Mouse (Mus musculus): ENCODE data around the gene Amhr2. TPM values are rescaled to one million over a fixed set of nuclear protein-coding genes. Genes with fewer than 3 reads are reported as not detected.

The Amhr2 gene
- total RNA-seq, 2 experiments from 2014 or later = 0.98 to 3.2 TPM

GRCm38 (mm10) chr15:102426963-102427362 is 18.2 kb upstream of the Amhr2 start:
- DNase-seq (ENCODE audit: extremely low spot score in 1 of 2, low spot score in 2 of 2) = no peak
- TF ChIP-seq CTCF (IDR thresholded peaks at IDR 0.05) = no peak
- Histone ChIP-seq H3K4me3 (no peak overlapping the region), H3K27ac (no peak overlapping the region)
- intact Hi-C loops (cut with DNase I) = no loop called here

- DNase-seq (ENCODE audit: extremely low spot score in 1 of 2, low spot score in 2 of 2) = no peak
- TF ChIP-seq CTCF (IDR thresholded peaks at IDR 0.05) = no peak
- no peak overlapping the region for H3K27ac ChIP-seq
- no peak overlapping the region for H3K4me3 ChIP-seq
- intact Hi-C loops (cut with DNase I) = no loop called here
Observed at GRCm38 (mm10) chr15:102432046-102432445, 13.1 kb upstream of the Amhr2 start.

GRCm38 (mm10) chr15:102433173-102433572 is 12.0 kb upstream of the Amhr2 start:
- H3K4me3 ChIP-seq = no peak overlapping the region
- H3K27ac ChIP-seq = no peak overlapping the region
- intact Hi-C loops (cut with DNase I) = no loop called here
- no peak for TF ChIP-seq CTCF (IDR thresholded peaks at IDR 0.05)
- DNase-seq (ENCODE audit: extremely low spot score in 1 of 2, low spot score in 2 of 2) = no peak

- Histone ChIP-seq H3K27ac (no peak overlapping the region), H3K4me3 (no peak overlapping the region)
- peak; percentile 70 to 86 for DNase-seq (ENCODE audit: extremely low spot score in 1 of 2, low spot score in 2 of 2)
- intact Hi-C loops (cut with DNase I) = loop anchor here (1.0 kb wide), 1 partner anchor 61 kb away; no protein-coding TSS in a partner anchor
- peak; percentile 97 for TF ChIP-seq CTCF (IDR thresholded peaks at IDR 0.05)
Observed at GRCm38 (mm10) chr15:102442490-102442889, 2.7 kb upstream of the Amhr2 start.

GRCm38 (mm10) chr15:102446448-102446847 is 1.3 kb downstream of the Amhr2 start:
- Histone ChIP-seq H3K27ac (no peak overlapping the region), H3K4me3 (no peak overlapping the region)
- no peak for DNase-seq (ENCODE audit: extremely low spot score in 1 of 2, low spot score in 2 of 2)
- intact Hi-C loops (cut with DNase I) = no loop called here
- no peak for TF ChIP-seq CTCF (IDR thresholded peaks at IDR 0.05)

GRCm38 (mm10) chr15:102449366-102449765 is 4.2 kb downstream of the Amhr2 start:
- no peak for DNase-seq (ENCODE audit: extremely low spot score in 1 of 2, low spot score in 2 of 2)
- intact Hi-C loops (cut with DNase I) = no loop called here
- TF ChIP-seq CTCF (IDR thresholded peaks at IDR 0.05) = no peak
- Histone ChIP-seq H3K4me3 (no peak overlapping the region), H3K27ac (no peak overlapping the region)

- no peak for TF ChIP-seq CTCF (IDR thresholded peaks at IDR 0.05)
- Histone ChIP-seq H3K4me3 (no peak overlapping the region), H3K27ac (no peak overlapping the region)
- intact Hi-C loops (cut with DNase I) = no loop called here
- no peak for DNase-seq (ENCODE audit: extremely low spot score in 1 of 2, low spot score in 2 of 2)
Observed at GRCm38 (mm10) chr15:102450928-102451327, 5.8 kb downstream of the Amhr2 start.

GRCm38 (mm10) chr15:102451666-102452430 is 6.7 kb downstream of the Amhr2 start:
- peak in 1 of 2 experiments; percentile 14 for DNase-seq (ENCODE audit: extremely low spot score in 1 of 2, low spot score in 2 of 2)
- TF ChIP-seq CTCF (IDR thresholded peaks at IDR 0.05) = no peak
- intact Hi-C loops (cut with DNase I) = no loop called here
- Histone ChIP-seq H3K4me3 (no peak overlapping the region), H3K27ac (no peak overlapping the region)

- no peak for DNase-seq (ENCODE audit: extremely low spot score in 1 of 2, low spot score in 2 of 2)
- Histone ChIP-seq H3K4me3 (no peak overlapping the region), H3K27ac (no peak overlapping the region)
- TF ChIP-seq CTCF (IDR thresholded peaks at IDR 0.05) = peak; percentile 41
- intact Hi-C loops (cut with DNase I) = no loop called here
Observed at GRCm38 (mm10) chr15:102455993-102456392, 10.8 kb downstream of the Amhr2 start.

- no peak for DNase-seq (ENCODE audit: extremely low spot score in 1 of 2, low spot score in 2 of 2)
- intact Hi-C loops (cut with DNase I) = no loop called here
- H3K27ac ChIP-seq = peak overlapping the region; percentile 82
- TF ChIP-seq CTCF (IDR thresholded peaks at IDR 0.05) = no peak
- H3K4me3 ChIP-seq = peak overlapping the region; percentile 55
Observed at GRCm38 (mm10) chr15:102458050-102458736, 13.0 kb downstream of the Amhr2 start.

GRCm38 (mm10) chr15:102458904-102459317 is 13.7 kb downstream of the Amhr2 start, which contains the start of gene Prr13:
Gene Prr13 (plus strand): TSS chr15:102459028.
- Histone ChIP-seq H3K27ac (peak within 1 kb of the TSS; percentile 82), H3K4me3 (peak within 1 kb of the TSS; percentile 55)
- intact Hi-C loops (cut with DNase I) = no loop called here
- TF ChIP-seq CTCF (IDR thresholded peaks at IDR 0.05) = peak; percentile 72
- DNase-seq (ENCODE audit: extremely low spot score in 1 of 2, low spot score in 2 of 2) = peak; percentile 87 to 90

- H3K4me3 ChIP-seq = peak overlapping the region; percentile 55
- no peak for TF ChIP-seq CTCF (IDR thresholded peaks at IDR 0.05)
- H3K27ac ChIP-seq = peak overlapping the region; percentile 82
- DNase-seq (ENCODE audit: extremely low spot score in 1 of 2, low spot score in 2 of 2) = no peak
- intact Hi-C loops (cut with DNase I) = no loop called here
Observed at GRCm38 (mm10) chr15:102459381-102459780, 14.2 kb downstream of the Amhr2 start.
